Mouse (Mus musculus): ENCODE measurements around the gene Fads1.
"Not testable (repeated sequence)": the region's sequence is repeated elsewhere in the genome, so short reads cannot be mapped to it uniquely, and the experiment has no call there.

The Fads1 gene

DNA sequence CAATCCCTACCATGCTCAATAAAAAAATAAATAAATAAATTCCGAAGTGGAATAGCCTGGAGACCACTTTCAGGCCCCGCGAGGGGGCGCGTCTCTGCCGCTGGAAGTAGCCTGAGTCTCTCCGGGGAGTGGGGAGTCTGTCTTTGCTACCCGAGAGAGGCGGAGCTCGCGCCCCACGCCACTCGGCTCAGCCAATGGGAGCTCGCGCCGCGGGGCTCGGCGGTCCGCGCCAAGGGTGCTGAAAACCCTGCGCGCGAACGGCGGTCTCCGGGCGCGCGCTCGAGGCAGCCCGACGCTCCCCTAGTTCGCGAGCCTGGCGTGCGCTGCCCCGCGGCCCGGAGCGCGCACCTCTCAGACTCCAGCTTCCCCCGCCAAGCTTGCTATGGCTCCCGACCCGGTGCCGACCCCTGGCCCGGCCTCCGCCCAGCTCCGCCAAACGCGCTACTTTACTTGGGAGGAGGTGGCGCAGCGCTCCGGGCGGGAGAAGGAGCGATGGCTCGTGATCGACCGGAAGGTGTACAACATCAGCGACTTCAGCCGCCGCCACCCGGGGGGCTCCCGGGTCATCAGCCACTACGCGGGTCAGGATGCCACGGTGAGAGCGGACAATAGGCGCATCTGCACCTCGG is at the start of gene Fads1:
Fads1 (plus strand) TSS at position 219 of the 629 bp plus-strand sequence.
- peak; percentile 96 for DNase-seq

DNA sequence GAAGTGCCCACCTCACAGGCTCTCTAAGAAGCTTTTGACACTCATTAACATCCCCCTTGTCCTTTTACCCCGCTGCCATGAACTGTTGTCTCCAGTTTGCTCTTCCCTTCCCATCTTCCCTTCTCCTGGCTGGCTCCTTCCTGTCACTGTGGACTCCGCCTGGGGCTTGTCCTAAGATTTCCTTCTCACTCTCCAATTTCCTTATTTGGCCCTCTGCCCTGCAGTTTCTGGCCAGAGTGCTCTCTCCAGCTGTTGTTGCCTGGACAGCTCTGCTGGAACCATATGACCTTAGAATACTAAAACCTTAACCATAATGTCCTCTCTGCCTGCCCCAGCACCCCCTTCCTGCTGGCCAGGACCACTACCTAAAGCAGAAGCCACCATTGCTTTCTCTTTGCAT is 48.0 kb upstream of the Fads1 start:
- DNase-seq = no peak

DNA sequence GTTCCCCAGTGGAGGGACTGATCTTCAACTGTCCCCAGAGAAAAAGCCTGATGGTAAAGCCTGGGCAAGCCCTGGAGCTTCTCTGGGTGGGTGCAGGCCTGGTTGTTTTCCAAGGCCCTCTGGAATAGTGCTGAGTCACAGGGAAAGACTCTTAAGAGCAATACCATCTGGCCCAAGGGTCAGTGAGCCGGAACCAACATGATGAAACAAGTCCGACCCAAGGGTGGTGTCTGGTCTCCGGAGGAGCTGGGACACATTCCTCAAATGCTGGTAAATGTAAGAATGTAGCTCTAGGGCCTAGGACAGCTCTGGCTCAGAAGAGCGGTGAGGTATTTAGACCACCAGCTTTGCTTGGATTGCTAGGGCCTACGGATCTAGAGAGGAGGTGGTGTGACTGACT is 45.3 kb upstream of the Fads1 start:
- no peak for DNase-seq

DNA sequence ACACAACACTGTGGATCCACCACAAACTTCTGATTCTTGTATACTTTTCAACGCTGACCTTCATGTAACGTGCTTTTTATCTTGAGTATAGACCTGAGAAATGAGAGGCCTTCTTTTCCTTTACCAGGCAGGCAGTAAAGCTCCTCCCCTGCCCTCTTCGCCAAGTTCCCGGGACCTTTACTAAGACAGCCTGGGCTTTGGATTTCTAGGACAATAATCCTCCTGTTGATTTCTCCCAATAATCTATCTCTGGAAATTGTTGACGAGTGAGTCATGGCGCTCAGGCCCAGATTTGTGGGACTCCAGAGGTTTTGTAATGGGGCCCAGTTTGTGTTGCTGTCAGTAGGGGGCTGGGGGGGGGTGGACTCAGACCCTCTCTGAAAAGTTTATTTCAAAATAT is 43.0 kb upstream of the Fads1 start:
- DNase-seq = no peak

DNA sequence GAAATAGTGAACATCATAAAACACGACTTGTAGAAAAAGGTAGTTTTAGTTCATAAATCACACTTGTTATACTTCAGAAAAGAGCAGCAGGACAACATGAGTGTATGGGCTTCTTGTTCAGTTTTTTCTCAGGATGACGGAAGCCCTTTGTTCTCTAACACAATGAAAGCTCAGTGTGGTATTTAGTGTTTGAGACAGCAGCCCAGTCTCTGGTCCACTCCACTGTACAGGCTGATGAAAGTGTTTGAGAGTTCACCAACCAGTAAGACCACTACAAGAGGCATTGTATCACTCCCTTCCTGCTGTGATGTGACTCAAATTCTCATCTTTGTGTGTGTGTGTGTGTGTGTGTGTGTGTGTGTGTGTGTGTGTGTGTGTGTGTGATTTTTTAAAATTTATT is 39.0 kb upstream of the Fads1 start:
- no peak for DNase-seq

DNA sequence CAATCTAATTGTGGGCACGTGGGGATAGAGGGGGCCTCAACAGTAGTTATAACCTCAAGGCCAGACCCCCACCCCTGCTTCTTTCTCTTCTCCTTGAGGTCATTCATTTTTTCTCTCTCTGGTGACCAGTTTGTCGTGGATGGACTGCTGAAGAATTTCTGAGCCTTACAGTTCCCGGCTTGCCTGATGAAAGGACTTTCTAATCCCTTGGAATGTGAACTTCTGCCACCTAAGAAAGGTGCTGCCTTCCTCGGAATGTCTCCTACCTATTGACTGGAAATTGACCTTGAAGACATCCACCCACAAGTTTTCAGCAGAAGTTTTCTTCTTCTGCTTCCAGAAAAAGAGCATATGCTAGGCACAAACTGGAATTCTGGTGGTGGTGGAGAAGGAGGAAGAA is 38.2 kb upstream of the Fads1 start:
- DNase-seq = no peak

DNA sequence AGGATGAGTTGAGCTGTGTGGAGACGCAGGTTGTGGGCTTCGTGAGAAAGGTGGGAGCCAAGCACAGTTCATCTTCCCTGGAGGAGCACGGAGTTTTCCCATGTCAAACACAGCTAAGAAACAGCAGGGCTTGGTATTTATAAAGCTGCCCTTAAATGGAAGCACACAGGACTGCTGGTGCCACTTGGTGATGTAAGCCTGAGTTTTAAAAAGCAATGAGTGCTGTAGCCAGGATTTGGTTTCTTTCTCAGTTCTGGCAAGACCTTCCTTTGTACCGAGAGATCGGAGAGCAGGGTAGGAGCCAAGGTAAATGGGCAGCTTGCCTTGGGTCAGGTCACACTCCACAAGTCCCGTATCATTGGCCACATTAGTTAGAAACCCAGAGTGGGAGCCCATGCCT is 34.1 kb upstream of the Fads1 start:
- DNase-seq = no peak

DNA sequence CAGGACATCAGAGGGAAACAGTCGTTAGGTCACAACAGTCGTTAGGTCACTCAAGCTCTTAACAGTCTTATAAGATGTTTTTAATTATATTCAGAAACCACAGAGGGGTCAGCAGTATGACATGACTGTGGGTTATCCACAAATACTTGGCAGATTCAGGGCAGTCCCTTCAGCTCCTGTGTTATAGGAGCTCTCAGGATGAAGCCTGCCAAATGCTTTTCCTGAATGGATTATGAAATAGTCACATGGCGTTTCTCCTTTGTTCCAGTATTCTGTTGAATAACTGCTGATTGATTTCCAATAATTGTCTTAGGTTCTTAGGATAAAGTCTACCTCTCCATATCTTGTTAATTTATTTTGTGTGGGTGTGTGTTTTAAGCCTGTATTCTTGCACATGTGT is 33.5 kb upstream of the Fads1 start:
- no peak for DNase-seq

DNA sequence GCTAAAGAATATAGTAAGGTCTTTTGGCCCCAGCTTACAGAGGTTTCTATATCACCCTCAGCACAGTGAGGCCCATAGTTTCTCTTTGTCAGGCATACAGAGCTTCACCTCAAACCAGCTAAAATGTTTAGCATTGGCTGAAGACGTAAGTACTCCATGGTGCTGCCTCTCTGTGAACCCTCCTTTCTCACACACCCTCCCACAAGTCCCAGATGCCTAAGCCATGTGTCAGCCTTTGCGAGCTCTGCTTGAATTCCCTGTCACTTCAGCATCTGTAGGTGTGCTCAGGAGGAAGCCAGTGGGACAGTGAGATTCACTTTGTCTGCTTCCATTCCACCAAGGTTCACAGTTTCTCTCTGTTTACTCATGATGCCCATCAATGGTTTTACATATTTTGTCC is 25.0 kb upstream of the Fads1 start:
- no peak for DNase-seq

DNA sequence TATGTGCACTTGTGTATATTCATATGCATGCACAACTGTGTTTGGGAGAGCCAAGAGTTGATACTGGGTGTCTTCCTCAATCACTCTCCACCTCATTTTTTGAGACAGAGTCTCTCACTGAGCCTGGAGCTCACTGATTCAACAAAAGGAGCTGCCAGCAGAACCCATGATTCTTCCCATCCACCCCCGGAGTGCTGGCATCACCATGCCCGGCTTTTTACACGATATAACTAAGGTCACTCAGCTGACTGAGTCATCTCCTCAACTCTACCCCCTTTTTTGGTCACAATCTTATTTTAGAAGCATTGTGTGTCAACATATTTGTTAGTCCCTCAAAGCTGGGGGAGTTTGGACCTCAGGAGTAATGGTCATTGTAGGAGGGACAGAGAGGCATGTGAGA is 18.8 kb upstream of the Fads1 start:
- DNase-seq = no peak

DNA sequence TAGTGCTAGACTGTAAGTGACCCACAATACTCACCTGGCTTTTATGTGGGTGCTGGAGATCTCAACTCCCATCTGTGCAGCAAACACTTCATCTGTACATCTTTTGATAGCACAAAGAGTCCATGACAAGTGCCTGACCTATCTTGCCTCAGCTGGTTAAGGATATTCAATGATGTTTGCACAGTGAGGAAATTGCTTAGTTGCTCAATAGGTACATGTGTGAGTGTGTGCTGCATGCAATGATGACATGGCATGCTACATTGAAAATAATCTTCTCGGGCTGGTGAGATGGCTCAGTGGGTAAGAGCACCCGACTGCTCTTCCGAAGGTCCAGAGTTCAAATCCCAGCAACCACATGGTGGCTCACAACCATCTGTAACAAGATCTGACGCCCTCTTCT is 16.8 kb upstream of the Fads1 start:
- DNase-seq = not testable (repeated sequence)

DNA sequence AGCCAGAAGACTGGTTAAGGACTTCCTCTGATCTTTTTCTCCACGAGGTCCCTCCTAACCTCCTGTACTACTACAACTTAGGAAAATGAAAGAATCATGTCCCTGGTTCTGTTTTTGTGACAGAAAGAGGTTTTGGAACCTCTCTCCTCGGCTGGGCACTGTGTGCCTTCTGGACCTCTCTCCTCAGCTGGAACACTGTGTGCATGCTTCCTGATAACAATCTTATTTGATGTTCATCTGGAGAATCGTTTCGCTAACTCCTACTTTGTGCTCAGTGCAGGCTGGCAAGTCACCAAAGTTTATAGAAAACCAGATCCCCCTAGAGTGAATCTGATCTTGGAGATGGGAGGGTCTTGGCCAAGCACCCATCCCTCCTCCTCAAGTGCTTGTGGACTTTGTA is 15.6 kb upstream of the Fads1 start:
- no peak for DNase-seq

DNA sequence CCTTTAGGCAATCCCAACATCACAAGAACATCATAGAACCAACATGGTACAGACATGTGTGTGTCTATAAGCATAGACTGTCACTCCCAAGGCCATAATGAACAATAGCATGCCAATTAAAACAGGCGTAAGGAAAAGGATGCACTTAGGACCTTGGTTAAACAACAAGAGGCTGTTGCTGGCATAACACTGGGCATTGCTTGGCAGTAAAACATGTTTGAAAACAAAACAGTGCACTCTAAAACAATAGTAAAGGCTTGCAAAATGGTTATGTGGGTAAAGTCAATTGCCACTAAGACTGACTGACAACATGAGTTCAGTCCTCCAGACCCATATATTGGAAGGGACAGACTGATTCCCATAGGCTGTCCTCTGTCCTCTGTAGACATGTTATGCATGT is 14.7 kb upstream of the Fads1 start:
- no peak for DNase-seq

DNA sequence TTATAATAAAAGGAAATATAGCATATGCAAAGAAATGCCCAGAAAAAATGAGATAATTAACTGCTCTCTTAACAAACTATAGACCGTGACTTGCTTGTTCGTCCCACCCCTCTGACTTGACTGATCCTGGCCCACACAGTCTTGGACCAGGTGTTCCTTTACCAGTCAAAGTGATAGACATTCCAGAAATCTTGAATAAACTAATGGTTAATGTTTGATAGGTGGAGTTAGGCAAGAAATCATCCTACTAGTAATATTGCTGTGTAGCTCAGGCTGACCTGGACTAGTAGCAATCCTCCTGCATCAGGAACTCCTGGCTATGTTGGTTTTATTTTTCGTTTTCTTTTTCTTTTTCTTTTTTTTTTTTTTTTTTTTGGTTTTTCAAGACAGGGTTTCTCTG is 14.2 kb upstream of the Fads1 start:
- no peak for DNase-seq

DNA sequence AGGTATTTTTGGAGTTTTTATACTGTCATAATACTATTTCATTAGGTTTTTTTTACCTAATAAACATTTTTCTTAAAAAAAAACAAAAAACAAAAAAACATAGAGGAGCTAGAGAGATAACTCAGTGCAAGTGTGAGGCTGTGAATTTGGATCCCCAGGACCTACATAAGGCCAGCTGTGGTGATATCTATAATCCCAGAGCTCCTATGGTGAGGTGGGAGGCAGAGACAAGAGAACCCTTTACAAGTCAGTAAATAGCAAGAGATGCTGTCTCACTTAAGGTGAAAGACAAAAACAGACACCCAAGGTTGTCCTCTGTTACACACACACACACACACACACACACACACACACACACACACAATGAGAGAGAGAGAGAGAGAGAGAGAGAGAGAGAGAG is 13.5 kb upstream of the Fads1 start:
- no peak for DNase-seq

DNA sequence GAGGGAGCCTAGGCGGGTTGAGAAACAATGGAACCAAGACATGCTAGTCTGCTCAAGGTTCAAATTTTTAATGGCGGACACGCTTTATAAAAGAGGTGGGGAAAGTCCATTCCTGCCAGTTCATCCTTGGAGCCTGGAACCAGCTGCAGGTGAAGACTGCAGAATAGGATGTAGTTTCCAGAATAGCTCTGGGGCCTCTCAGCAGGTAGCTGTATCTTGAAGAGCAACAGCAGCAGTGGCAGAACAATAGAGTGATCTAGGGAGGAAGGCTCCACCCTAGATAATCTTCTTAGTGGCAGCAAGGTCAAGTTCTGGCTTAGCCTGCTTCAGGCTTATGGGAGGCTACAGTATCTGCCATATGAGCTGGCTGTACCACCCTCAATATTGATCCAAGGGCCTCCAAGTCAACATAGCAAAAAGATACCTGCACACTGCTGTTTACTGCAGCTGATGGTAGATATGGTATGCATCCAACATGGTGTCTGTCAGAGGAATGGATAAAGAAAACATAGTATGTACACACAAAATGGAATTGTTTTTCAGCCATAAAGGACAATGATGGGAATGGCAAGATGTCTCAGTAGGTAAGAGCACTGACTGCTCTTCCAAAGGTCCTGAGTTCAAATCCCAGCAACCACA is 12.9 kb upstream of the Fads1 start:
- not testable (repeated sequence) for DNase-seq

DNA sequence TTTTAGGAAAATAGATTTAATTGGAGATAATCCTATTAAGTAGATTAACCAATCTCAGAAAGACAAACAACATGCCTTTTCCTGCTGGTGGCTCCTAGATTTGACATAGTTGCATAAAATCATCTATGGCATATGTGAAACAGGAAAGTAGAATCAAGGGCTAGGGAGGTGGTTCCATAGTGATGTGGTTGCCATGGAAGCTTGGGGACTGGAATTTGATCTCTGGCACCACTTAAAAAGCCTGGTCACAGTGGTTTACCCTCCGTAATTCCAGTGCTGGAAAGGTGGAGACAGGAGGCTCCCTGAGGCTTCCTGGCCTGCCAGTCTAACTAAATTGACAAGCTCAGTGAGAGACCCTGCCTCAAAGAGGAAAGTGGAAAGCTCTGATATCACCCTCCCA is 12.2 kb upstream of the Fads1 start:
- DNase-seq = no peak

DNA sequence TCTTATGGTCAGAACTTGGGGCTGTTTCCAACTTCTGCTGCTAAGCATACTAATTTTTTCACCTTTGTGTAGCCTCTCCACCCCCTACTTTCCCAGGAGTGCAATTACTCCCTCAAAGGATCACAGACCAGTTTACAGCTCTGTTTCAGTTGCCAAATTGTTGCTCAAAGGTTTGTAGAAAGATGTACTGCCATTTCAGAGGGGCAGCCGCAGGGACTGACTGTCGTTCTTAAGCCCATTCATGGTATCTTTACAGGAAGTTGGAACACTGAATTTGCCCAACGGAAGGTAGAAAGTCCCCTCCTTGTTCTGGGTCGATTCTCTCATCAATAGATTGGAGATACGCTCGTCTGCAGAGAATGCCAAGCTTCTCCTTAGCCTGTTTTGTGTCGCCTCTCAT is 11.3 kb upstream of the Fads1 start:
- DNase-seq = no peak

DNA sequence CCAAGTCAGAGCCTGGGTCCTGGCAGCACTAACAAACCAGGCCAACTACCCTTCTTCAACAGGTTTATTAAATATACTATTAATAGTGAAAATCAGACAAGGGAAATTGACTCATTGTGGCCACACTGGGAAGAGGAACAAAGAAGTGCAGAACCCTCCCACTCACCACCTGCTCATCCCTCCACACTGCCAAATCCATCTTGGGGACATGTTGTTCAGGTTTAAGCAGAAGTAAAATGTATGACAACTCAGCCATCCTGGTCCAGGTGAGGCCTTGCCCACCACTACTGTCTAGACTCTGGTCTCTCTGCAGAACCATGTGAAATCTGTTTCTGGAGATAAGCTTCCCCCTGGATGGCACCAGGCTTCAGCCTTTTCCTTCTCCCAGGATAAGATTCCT is 10.8 kb upstream of the Fads1 start:
- DNase-seq = no peak

DNA sequence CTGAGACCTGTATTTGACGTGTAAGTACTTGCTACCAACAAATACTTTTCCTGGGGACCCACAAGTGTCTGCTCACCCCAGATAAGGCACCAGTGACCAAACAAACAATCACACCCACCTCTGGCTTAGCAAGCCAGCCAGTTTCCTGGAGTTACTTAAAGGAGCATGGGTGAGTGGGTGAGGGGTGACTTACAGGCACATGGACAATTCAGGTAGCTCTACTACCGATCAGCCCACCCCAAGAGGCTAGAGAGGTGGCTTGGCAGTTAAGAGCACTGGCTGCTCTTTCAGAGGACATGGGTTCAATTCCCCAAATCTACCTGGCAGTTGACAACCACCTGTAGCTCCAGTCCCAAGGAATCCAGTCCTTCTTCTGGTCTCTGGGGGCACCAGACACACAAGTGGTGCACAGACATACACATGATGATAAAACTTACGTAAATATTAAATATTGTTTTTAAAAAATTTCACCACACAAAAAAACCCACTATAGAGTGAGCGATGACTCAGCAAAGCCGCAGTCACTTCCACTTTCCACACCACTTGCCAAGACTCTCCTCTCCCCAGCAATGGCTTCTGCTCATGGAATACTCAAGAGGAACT is 9.5 kb upstream of the Fads1 start:
- DNase-seq = no peak

DNA sequence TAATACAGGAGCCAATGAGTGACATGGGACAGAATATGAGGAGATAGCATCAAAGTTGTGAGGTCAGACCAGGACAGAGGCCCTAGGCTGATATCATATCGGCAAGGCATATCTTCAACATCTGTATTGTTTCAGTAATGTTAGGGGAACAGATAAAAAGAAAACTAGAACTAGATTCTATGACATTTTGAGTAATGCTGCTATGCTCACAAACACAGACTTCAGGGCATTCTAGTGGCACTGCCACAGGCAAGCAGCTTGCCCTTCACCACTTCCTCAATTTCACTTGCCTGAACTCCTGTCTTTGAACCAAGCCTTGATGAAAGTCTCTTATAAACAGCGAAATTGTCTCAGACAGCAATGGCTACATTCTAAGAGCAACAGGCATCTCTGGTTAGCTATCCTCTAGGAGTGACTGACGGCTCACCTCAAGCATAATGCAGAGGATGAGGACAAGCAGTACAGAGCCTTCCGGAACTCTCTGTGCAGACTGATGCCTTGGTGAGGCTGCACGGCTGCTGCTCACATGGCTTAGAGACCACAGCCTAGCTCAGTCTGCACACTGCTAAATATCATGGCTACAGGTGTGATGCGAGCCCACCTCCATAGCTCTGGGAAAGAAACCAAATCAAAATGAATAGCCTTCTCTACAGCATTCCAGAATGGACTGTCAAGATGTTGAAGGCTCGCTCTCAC is 8.7 kb upstream of the Fads1 start:
- DNase-seq = no peak

DNA sequence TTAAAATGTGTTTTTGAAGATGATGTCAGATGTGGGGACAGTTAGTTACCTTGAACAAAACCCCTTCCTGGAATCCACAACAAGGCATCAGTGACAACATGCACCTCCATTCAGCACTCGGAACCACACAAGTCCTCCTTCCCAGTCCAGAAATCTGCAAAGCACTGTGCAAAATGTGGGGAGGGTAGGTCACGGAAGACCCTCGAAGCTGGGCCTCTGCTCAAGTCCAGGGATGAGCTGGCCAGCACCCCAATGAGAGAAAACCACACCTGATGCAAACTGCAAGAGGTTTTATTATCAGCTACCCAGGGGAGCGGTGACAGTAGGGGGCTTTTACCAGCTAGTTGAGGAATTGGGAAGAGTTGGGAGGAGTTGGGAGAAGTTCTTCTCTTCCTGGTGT is 7.7 kb upstream of the Fads1 start:
- no peak for DNase-seq

DNA sequence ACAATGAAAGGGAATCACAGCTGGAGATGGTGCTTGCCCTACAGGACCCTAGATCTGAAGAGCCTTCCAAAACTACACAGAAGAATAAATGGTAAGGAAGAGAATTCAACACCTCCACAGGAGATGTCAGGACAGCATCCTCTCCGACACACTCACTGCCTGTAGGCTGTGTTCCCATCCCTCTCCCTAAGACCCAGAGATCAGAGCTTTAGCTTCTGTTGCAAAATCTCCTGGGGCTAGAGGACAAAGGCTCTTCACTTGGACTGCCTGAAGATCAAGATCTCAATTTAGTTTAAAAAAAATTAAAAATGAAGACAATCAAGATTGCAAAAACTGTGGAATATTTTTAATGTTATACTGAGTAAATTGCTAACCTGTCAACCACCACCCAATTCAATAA is 6.2 kb upstream of the Fads1 start:
- no peak for DNase-seq

DNA sequence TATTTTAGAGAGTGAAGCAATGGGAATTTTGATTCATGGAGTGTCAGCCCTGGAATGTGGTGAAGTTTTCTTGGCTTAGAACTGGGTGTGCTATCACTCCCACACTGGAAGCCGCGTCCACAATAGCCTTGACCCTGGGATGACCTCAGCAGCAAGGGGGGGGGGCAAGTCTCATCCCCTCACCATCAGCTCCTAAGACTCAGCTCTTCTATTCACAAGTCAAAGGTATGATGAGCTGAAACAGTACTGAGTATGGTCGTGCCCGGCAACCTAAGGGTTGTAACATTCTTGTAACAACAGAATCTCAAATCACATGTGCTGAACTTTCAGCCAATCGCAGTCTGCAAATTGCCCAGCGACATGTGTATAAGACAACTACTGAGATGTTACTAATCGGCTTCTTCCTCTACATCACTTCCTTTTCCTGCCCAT is 5.7 kb upstream of the Fads1 start:
- DNase-seq = no peak

All from right cerebral cortex, postnatal 25 days (tissue).